Mouse (Mus musculus): ENCODE data around the gene Cntn6.

The Cntn6 gene

GRCm38 (mm10) chr6:104492490-104493431 lies at the start of gene Cntn6:
TSS of gene Cntn6 (plus strand) at chr6:104492790.
- peak; percentile 80 for DNase-seq (ENCODE audit: low spot score)

- no peak for DNase-seq (ENCODE audit: low spot score)
These were observed 48.9 kb upstream of the Cntn6 start for GRCm38 (mm10) chr6:104443731-104444130.

DNA sequence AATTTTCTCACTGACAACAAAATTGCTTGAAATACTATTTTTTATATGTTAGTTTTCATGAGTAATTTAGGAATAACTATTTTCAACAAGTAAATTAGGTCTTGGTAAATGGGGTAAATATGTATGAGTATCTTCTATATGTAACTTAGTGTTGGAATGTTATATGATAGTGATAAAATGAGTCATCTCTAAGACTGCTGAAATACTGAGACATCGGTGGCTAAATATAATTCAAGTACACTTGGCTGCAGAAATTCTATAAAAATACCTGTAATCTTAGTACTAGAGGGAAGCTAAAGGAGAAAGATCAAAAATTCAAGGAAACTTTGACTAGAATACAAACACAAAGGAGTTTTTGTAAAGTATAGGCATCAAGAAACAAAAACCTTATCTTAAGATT lies 21.9 kb upstream of the Cntn6 start:
- no peak for DNase-seq (ENCODE audit: low spot score)

GRCm38 (mm10) chr6:104479242-104479641 lies 13.3 kb upstream of the Cntn6 start:
- peak; percentile 70 for DNase-seq (ENCODE audit: low spot score)

- DNase-seq (ENCODE audit: low spot score), result no peak
These were observed 869 bp downstream of the Cntn6 start for GRCm38 (mm10) chr6:104493459-104493858.

DNA sequence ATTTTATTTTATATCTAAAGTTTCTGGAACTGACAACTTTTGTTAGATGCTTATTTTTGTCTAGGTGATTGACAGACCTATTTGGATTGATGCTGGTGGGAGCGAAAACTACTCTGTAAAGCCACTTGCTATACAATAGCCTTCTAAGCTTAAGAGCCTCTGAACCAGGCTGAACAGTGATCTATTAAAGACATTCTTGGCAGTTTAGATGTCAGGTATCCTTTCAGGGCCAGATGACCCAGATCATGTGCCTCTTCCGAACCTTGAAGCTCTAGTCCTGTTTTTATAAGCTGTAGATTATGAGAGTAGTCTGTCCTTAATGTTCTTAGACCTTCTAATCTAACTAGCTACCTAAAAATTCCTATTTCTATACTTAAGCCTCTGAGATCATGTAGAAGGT lies 3.2 kb downstream of the Cntn6 start:
- no peak for DNase-seq (ENCODE audit: low spot score)

- DNase-seq (ENCODE audit: low spot score), result no peak
These were observed 71.4 kb downstream of the Cntn6 start for GRCm38 (mm10) chr6:104563993-104564392.

DNA sequence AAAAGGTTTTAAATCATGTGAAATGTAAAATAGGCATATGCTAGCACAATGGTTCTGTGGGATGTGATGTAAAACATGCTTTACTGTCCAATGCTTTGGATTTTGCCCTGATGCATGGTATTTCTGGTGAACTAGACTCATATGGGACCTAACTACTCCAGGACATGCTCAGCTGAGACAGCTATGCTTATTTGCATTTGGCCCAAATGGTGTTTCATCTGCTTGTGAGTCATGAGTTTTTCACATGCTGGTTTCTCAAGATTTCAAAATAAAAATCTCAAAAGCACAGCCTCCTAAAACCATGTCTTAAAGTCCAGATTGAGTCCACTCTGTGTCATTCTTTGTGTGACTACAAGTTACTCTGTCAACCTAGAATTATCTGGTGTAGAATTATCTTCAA lies 77.0 kb downstream of the Cntn6 start:
- DNase-seq (ENCODE audit: low spot score), result no peak

DNA sequence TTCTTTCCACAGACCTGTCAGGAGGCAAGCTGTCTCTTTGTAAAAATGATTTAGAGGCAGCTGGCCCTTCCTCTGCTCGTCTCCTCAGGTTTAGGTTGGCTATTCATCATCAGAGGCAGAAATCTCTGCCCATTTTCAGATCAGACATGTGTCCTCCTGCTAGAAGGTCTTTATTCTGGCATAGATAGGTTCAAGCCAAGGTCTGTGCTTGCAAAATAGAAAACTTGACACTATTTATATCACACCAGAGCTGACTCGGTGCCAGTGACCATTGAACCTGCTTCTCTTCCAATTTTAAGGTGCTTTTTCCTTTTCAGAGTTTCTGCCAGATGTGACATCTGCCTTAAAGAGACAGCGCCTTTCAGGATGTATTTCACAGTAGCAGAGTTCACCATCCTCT lies 95.4 kb downstream of the Cntn6 start:
- no peak for DNase-seq (ENCODE audit: low spot score)

- DNase-seq (ENCODE audit: low spot score), result no peak
These were observed 108.3 kb downstream of the Cntn6 start for GRCm38 (mm10) chr6:104600838-104601397.

DNA sequence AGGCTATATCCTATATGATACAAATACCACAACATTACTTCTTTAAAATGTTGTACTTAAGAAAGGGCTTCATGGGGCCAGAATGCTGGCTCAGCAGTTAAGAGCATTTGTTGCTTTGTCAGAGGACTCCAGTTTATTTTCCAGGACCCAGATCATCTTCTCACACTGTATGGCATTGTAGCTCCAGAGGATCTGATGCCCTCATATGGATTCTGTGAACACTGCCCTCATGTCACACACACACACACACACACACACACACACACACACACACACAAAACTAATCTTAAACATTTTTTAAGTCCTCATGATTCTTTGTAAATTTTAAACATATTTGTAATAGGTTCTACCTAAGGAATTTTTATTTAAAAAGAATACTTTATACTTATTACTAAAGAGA lies 110.3 kb downstream of the Cntn6 start:
- DNase-seq (ENCODE audit: low spot score), result no peak

- no peak for DNase-seq (ENCODE audit: low spot score)
These were observed 110.8 kb downstream of the Cntn6 start for GRCm38 (mm10) chr6:104603371-104603770.

DNA sequence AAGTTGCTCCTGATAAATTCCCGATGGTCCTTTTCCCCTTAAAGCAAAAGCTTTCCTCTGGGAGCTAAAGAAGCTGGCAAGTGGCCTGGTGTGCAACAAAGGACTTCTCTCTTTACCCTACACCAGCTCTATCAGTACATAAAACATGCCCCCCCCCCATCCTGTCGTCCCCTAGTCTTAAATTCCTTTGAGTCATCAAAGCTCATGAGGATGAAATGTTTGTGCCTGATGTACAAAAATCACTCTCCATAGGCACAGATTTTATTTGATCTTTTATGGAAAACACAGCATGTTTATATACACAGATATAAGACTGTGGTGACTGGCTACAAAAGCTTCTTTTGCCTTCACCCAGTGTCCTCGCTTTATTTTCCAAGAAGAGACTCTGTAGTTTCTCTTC lies 112.6 kb downstream of the Cntn6 start:
- DNase-seq (ENCODE audit: low spot score), result no peak

GRCm38 (mm10) chr6:104653518-104653917 lies 160.9 kb downstream of the Cntn6 start:
- DNase-seq (ENCODE audit: low spot score), result peak; percentile 35

GRCm38 (mm10) chr6:104668701-104669100 lies 176.1 kb downstream of the Cntn6 start:
- no peak for DNase-seq (ENCODE audit: low spot score)

GRCm38 (mm10) chr6:104674249-104674648 lies 181.7 kb downstream of the Cntn6 start:
- no peak for DNase-seq (ENCODE audit: low spot score)

- DNase-seq (ENCODE audit: low spot score), result no peak
These were observed 187.4 kb downstream of the Cntn6 start for GRCm38 (mm10) chr6:104679809-104680495.

GRCm38 (mm10) chr6:104687980-104688379 lies 195.4 kb downstream of the Cntn6 start:
- DNase-seq (ENCODE audit: low spot score), result no peak

DNA sequence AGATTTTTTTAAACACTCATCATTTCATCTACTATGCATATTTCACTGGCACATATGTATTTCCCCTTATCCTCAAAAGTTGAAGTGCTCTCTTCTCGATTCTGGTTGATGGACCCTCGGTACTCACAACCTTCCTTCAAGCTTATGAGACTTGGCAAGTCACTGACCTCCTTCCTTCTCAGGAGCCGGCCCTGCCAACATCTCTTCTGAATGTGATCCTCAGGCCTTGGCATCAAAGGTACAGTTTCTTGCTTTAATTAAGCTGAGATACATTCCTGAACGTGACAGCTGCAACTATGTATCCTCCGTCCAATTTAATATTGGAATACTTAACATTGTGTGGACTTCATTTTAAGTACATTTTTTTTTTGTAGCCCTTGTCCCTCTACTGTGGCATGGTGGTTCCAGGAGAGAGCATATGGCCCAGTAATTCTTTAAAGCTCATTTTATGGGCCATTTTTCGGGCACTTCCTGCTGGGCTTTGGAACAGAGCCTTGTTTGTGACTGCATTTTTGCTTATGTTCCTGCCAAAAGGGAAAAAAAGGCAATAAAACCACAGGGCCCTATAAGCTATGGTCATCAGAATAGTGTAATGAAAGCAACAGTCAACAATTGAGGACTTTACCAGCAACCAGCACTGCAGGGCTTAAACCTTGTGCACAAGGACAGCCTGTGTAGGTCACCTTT lies 196.0 kb downstream of the Cntn6 start:
- no peak for DNase-seq (ENCODE audit: low spot score)

DNA sequence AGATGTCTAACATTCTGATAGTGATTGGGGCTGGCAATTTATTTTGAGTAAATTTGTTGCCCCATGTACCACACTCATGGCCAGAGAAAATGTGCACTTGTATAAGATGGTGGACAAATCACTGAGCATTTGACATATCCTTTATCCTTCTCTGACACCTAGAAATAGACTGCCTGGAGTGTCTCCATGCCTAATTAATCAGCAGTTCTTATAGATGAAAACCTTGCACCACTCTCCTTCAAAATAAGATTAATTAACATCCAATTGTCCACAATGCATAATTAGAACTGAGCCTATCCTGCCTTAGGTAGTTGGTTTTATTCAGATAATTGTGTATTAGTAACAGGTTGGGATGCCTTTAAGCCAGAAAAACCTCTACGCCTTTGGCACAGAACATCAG lies 236.0 kb downstream of the Cntn6 start:
- DNase-seq (ENCODE audit: low spot score), result no peak

- no peak for DNase-seq (ENCODE audit: low spot score)
These were observed 241.7 kb downstream of the Cntn6 start for GRCm38 (mm10) chr6:104734256-104734655.

DNA sequence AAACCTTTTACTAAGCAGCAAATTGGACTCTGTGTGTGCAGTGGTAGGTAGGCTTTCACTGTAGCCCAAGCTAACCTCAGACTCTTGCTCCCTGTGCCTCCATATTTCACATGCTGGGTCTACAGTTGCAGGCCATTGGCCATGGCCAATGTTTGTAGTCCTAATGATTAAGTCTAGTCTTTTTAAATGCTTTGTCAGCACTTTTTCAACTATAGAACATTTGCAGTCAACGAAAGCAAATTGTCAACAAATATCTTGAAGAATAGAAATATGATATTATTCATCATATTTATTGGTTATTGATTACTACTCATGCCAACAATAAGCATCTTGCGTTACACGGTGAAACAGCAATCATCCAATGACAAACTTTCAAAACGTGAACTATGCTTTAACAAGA lies 246.4 kb downstream of the Cntn6 start:
- DNase-seq (ENCODE audit: low spot score), result no peak
